Mouse (Mus musculus): ENCODE measurements around the gene Galntl6. TPM values are rescaled to one million over a fixed set of nuclear protein-coding genes. Genes with fewer than 3 reads are reported as not detected.

Gene Galntl6
- polyA plus RNA-seq, 1 experiment from 2014 or later, result 0.33 TPM

GRCm38 (mm10) chr8:57922214-57923070 lies 990.0 kb downstream of the Galntl6 start:
- Histone ChIP-seq H3K27ac (ENCODE audit: low read depth, low read length) (peak overlapping the region; percentile 33; the same call in 1 of the 2 replicates), H3K27me3 (ENCODE audit: control insufficient read depth, insufficient read depth, low read length) (peaks cover 7% of the 10 kb centered on the region), H3K36me3 (ENCODE audit: control insufficient read depth, insufficient read depth, low read length) (no peaks in the 10 kb centered on the region), H3K4me1 (ENCODE audit: control insufficient read depth, insufficient read depth, low read length) (peaks cover 29% of the 10 kb centered on the region), H3K9me3 (ENCODE audit: control insufficient read depth, low read length) (no peaks in the 10 kb centered on the region), H3K4me2 (no peak overlapping the region), H3K4me3 (ENCODE audit: low read depth, low read length) (no peak overlapping the region), H3K9ac (ENCODE audit: low read length) (no peak overlapping the region)
- ATAC-seq (ENCODE audit: low FRiP score) (peak; percentile 34; the same call in 1 of the 2 replicates), DNase-seq (ENCODE audit: low spot score, missing footprints) (peak; percentile 91)
- 49% methylated on average over 6 of the region's 6 CpGs for WGBS

GRCm38 (mm10) chr8:57920326-57920903 lies 992.0 kb downstream of the Galntl6 start:
- peak; percentile 84 for DNase-seq (ENCODE audit: low spot score, missing footprints)
- 58% methylated on average over 3 of the region's 3 CpGs for WGBS
- H3K4me1 ChIP-seq (ENCODE audit: control insufficient read depth, insufficient read depth, low read length), result peaks cover 29% of the 10 kb centered on the region

DNA sequence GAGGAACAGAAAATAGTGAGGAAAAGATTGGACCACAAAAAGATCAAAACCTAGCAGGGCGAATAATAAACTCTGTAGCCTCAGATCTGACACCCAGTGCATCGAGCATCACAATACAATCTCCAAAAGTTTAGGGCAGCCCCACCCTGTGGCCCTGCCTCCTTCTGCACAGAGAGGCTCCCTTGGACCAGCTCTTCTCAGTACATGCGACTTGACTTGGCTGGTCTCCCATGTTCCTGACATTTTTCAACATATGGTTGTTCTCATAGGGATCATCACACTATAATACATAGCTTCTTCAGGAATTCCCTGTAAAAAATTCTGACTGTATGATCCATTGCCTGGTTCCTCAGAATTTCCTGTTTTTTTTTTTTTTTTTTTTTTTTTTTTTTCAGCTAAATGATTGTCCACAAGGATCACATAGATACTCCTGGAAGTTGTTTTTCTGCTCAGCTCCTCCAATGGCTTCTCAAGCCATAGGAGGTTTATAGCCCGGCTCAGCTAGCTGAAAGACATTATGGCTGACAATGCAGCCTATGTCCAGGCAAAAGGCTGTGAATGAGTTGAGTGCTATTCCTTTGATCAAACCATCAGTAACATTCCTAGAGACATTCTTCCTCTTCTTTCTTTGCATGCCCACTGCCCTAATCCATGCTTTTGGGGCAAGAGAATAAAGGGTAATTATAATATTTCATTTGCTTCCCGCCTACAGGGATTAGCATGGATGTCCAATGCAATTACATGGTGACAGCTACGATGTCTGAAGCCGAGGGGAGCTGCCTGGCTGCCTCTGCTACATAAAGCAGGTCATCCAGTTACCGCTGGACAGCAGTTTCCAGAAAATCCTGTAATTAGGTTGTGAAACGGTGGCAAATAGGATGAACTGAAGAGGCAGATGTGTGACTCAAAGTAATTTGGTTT lies 993.5 kb downstream of the Galntl6 start:
- Histone ChIP-seq H3K4me1 (ENCODE audit: control insufficient read depth, insufficient read depth, low read length) (peaks cover 28% of the 10 kb centered on the region), H3K9me3 (ENCODE audit: control insufficient read depth, low read length) (no peaks in the 10 kb centered on the region), H3K4me3 (ENCODE audit: low read depth, low read length) (no peak overlapping the region), H3K4me2 (no peak overlapping the region), H3K9ac (ENCODE audit: low read length) (no peak overlapping the region), H3K36me3 (ENCODE audit: control insufficient read depth, insufficient read depth, low read length) (no peaks in the 10 kb centered on the region), H3K27ac (ENCODE audit: low read depth, low read length) (no peak overlapping the region), H3K27me3 (ENCODE audit: control insufficient read depth, insufficient read depth, low read length) (peaks cover 22% of the 10 kb centered on the region)
- DNase-seq (ENCODE audit: low spot score, missing footprints) (peak; percentile 93), ATAC-seq (ENCODE audit: low FRiP score) (peak; percentile 84)
- WGBS, result 32% methylated on average over 9 of the region's 9 CpGs

More at GRCm38 (mm10) chr8:57920326-57920903, 992.0 kb downstream of the Galntl6 start:
- no peaks in the 10 kb centered on the region for H3K36me3 ChIP-seq (ENCODE audit: control insufficient read depth, insufficient read depth, low read length)
- no peak overlapping the region for H3K4me3 ChIP-seq (ENCODE audit: low read depth, low read length)
- no peaks in the 10 kb centered on the region for H3K9me3 ChIP-seq (ENCODE audit: control insufficient read depth, low read length)
- H3K9ac ChIP-seq (ENCODE audit: low read length), result no peak overlapping the region
- ATAC-seq (ENCODE audit: low FRiP score), result no peak
- H3K27me3 ChIP-seq (ENCODE audit: control insufficient read depth, insufficient read depth, low read length), result peaks cover 20% of the 10 kb centered on the region
- H3K4me2 ChIP-seq, result no peak overlapping the region
- H3K27ac ChIP-seq (ENCODE audit: low read depth, low read length), result no peak overlapping the region

GRCm38 (mm10) chr8:57893360-57893759 lies 1019.1 kb downstream of the Galntl6 start:
- Histone ChIP-seq H3K4me3 (ENCODE audit: low read depth, low read length) (no peak overlapping the region), H3K9me3 (ENCODE audit: control insufficient read depth, low read length) (no peaks in the 10 kb centered on the region), H3K9ac (ENCODE audit: low read length) (no peak overlapping the region), H3K36me3 (ENCODE audit: control insufficient read depth, insufficient read depth, low read length) (no peaks in the 10 kb centered on the region), H3K4me2 (no peak overlapping the region), H3K27me3 (ENCODE audit: control insufficient read depth, insufficient read depth, low read length) (no peaks in the 10 kb centered on the region), H3K27ac (ENCODE audit: low read depth, low read length) (no peak overlapping the region), H3K4me1 (ENCODE audit: control insufficient read depth, insufficient read depth, low read length) (no peaks in the 10 kb centered on the region)
- WGBS, result 90% methylated on average over 5 of the region's 5 CpGs
- ATAC-seq (ENCODE audit: low FRiP score) (no peak), DNase-seq (ENCODE audit: low spot score, missing footprints) (no peak)

- 88% methylated on average over 5 of the region's 5 CpGs for WGBS
- Histone ChIP-seq H3K4me1 (ENCODE audit: control insufficient read depth, insufficient read depth, low read length) (no peaks in the 10 kb centered on the region), H3K36me3 (ENCODE audit: control insufficient read depth, insufficient read depth, low read length) (no peaks in the 10 kb centered on the region), H3K4me3 (ENCODE audit: low read depth, low read length) (no peak overlapping the region), H3K27me3 (ENCODE audit: control insufficient read depth, insufficient read depth, low read length) (no peaks in the 10 kb centered on the region), H3K9ac (ENCODE audit: low read length) (no peak overlapping the region), H3K9me3 (ENCODE audit: control insufficient read depth, low read length) (no peaks in the 10 kb centered on the region), H3K4me2 (no peak overlapping the region), H3K27ac (ENCODE audit: low read depth, low read length) (no peak overlapping the region)
- ATAC-seq (ENCODE audit: low FRiP score) (no peak), DNase-seq (ENCODE audit: low spot score, missing footprints) (no peak)
Observed at GRCm38 (mm10) chr8:57892115-57892514, 1020.3 kb downstream of the Galntl6 start.

DNA sequence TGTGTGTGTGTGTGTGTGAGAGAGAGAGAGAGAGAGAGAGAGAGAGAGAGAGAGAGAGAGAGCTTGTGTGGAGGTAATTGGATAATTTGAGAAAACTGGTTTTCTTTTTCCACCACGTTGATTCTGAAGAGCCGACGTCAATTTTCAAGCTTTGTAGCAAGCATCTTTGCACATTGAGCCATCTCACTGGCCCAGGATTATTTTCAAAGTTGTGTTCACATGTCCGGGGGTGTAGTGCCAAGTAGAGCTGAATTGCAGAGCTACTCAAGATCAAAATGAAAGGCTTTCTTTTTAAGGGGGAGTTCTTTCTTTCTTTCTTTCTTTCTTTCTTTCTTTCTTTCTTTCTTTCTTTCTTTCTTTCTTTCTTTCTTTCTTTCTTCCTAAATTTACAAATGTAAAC lies 1022.3 kb downstream of the Galntl6 start:
- H3K4me2 ChIP-seq, result no peak overlapping the region
- H3K9me3 ChIP-seq (ENCODE audit: control insufficient read depth, low read length), result no peaks in the 10 kb centered on the region
- H3K4me3 ChIP-seq (ENCODE audit: low read depth, low read length), result no peak overlapping the region
- no peak overlapping the region for H3K27ac ChIP-seq (ENCODE audit: low read depth, low read length)
- no peaks in the 10 kb centered on the region for H3K27me3 ChIP-seq (ENCODE audit: control insufficient read depth, insufficient read depth, low read length)
- no peaks in the 10 kb centered on the region for H3K36me3 ChIP-seq (ENCODE audit: control insufficient read depth, insufficient read depth, low read length)
- H3K4me1 ChIP-seq (ENCODE audit: control insufficient read depth, insufficient read depth, low read length), result no peaks in the 10 kb centered on the region
- WGBS, result 82% methylated on average over 4 of the region's 4 CpGs
- DNase-seq (ENCODE audit: low spot score, missing footprints) (no peak), ATAC-seq (ENCODE audit: low FRiP score) (no peak)
- no peak overlapping the region for H3K9ac ChIP-seq (ENCODE audit: low read length)

- ATAC-seq (ENCODE audit: low FRiP score) (no peak), DNase-seq (ENCODE audit: low spot score, missing footprints) (no peak)
- Histone ChIP-seq H3K9ac (ENCODE audit: low read length) (no peak overlapping the region), H3K4me2 (no peak overlapping the region), H3K4me1 (ENCODE audit: control insufficient read depth, insufficient read depth, low read length) (no peaks in the 10 kb centered on the region), H3K36me3 (ENCODE audit: control insufficient read depth, insufficient read depth, low read length) (no peaks in the 10 kb centered on the region), H3K9me3 (ENCODE audit: control insufficient read depth, low read length) (no peaks in the 10 kb centered on the region), H3K27ac (ENCODE audit: low read depth, low read length) (no peak overlapping the region), H3K27me3 (ENCODE audit: control insufficient read depth, insufficient read depth, low read length) (no peaks in the 10 kb centered on the region), H3K4me3 (ENCODE audit: low read depth, low read length) (no peak overlapping the region)
Observed at GRCm38 (mm10) chr8:57888831-57889230, 1023.6 kb downstream of the Galntl6 start.

DNA sequence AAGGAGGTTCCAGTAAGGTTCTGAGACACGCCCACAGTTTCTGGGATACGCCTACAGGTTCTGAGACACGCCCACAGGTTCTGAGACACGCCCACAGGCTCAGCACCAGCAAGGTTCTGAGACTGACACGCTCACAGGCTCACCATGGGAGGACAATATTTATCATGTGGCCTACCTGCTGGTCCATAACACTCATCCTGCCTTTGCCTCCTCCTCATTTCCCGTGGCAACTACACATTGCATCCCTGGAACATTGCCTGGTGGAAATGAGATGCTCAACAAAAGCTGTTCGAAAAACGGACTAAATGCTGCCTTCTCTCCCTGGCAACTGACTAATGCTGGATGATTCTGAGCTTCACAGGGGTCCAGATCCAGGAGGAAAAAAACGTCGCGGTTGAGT lies 1033.0 kb downstream of the Galntl6 start:
- ATAC-seq (ENCODE audit: low FRiP score), result no peak
- H3K36me3 ChIP-seq (ENCODE audit: control insufficient read depth, insufficient read depth, low read length), result no peaks in the 10 kb centered on the region
- H3K27ac ChIP-seq (ENCODE audit: low read depth, low read length), result no peak overlapping the region
- no peaks in the 10 kb centered on the region for H3K27me3 ChIP-seq (ENCODE audit: control insufficient read depth, insufficient read depth, low read length)
- H3K4me1 ChIP-seq (ENCODE audit: control insufficient read depth, insufficient read depth, low read length), result no peaks in the 10 kb centered on the region
- DNase-seq (ENCODE audit: low spot score, missing footprints), result no peak
- no peak overlapping the region for H3K4me3 ChIP-seq (ENCODE audit: low read depth, low read length)
- WGBS, result 62% methylated on average over 11 of the region's 11 CpGs
- no peak overlapping the region for H3K4me2 ChIP-seq
- H3K9me3 ChIP-seq (ENCODE audit: control insufficient read depth, low read length), result no peaks in the 10 kb centered on the region
- H3K9ac ChIP-seq (ENCODE audit: low read length), result no peak overlapping the region
